Mouse (Mus musculus): ENCODE data around the gene Htr1d. TPM values are rescaled to one million over a fixed set of nuclear protein-coding genes. Genes with fewer than 3 reads are reported as not detected.

Htr1d gene
- total RNA-seq (2023): not detected

DNA sequence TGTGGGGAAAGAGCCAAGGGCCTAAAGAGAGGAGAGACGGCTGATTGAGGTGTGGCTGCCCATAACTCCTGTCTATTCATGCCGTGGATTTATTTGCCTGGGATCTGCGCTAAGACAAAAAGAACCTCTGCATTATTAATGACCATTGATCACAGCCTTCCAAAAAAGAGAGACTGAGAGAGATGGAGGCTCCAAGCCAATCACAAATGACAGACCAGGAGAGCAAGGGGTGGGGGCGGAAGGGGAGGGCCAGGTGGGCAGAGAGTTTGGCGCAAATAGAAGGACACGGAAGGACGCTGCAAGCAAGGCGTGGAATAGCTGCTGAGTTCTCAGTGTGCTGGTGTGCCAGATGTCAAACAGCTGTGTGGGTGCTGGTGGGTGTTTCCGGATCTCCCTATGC is at the start of gene Htr1d:
Gene Htr1d (plus strand): TSS at position 301 of the 400 bp plus-strand sequence.

DNA sequence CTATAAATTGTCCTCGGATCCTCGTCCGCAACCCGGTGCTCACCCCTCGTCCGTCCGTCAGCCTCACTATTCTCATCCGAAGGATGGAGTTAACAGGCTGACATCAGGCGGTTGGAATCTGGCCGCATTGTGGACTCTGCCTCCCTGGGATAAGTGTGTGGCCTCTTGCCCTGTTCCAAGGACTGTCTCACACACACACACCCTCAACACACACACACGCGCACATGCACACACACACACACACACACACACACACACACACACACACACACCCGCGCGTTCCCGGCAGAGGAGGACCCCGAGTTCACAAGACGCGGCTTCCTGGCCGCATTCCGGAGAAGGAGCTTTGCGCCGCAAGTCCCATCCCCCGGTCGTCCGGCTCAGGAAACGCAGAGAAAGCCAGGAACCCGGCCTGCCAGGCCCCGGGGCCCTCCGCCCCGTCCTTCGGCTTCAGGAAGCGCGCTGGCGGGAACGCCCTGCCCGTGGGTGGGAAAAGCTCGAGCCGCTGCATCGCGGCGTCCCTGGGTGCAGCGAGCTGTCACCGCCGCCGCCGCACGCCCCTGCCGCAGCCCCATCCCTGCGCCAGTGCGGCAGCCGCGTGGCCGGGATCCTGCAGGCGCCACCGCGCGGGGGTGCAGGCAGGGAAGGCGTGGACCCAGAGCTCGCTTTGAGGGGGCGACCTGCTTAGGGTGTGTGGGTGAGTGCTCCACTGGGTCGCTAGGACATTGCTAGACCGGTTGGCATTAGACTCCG is 38.9 kb downstream of the Htr1d start, which contains the start of gene 6030445D17Rik:
Gene 6030445D17Rik (plus strand): TSS at position 165 of the 753 bp plus-strand sequence.

DNA sequence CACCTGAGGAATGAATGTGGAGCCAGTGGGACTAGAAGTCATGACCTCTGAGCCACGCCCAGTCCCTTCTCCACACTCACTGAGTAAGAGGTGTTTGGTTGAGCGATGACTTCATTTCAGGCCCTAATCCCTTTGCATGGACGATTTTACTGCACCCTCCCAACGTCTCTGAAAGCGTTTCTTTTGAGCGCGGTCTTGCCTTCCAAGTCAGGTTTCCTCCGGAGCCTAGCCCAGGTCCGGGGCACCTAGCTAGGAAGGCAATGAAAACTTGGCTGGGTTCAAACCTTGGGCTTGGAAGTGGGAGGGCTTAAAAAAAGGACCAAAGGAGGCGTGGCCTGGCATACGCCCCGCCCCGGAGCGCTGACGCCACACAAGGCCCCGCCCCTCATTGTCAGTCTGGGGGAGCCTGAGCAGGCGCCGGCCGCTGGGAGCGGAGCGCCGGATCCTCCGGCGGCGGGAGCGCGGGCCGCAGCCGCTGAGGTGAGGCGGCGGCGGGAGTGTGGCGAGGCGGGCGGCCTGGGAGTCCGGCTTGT is 46.1 kb downstream of the Htr1d start, which contains the start of gene Luzp1:
Gene Luzp1 (plus strand): TSS at position 391 of the 533 bp plus-strand sequence.

Other genes starting within 250 kb of the Htr1d start
- under 1 TPM in 1 of 2 experiments, not detected in 1; 0.20 TPM for gene Asap3, start 217.2 kb upstream of the Htr1d start, total RNA-seq (2023)
- gene Tcea3, start 175.8 kb upstream of the Htr1d start, total RNA-seq (2023): 1 to 10 TPM; 1.1 to 1.3 TPM
- gene Zfp46, start 138.8 kb upstream of the Htr1d start, total RNA-seq (2023): 1 to 10 TPM; 8.7 to 9.4 TPM
- gene Hnrnpr, start 112.6 kb upstream of the Htr1d start, total RNA-seq (2023): 100 to 1,000 TPM; 118 to 126 TPM
- gene 6030445D17Rik, start 38.7 kb downstream of the Htr1d start, total RNA-seq (2023): not detected
- 1 to 10 TPM; 1.4 to 2.0 TPM for gene Luzp1, start 46.2 kb downstream of the Htr1d start, total RNA-seq (2023)
- 10 to 100 TPM; 69.8 to 72.9 TPM for gene Kdm1a, start 179.2 kb downstream of the Htr1d start, total RNA-seq (2023)
- gene Tex46, start 186.9 kb downstream of the Htr1d start, total RNA-seq (2023): not detected
- not detected for gene Lactbl1, start 199.1 kb downstream of the Htr1d start, total RNA-seq (2023)